Mouse (Mus musculus) forebrain, embryonic 14.5 days (tissue): Measurements from ENCODE around the gene Taf1. TPM values are rescaled to one million over a fixed set of nuclear protein-coding genes. Genes with fewer than 3 reads are reported as not detected.
A peak's percentile ranks its signal among the peaks of the same experiment; 100 is the strongest.

ENCODE experiments used
- ATAC-seq: fragments of 200-750 bp; cut with Nextera tagmentation; 2 replicates; pipeline ENCODE4 v1.8.0; 2017; ENCODE audit warnings: mild to moderate bottlenecking, moderate library complexity
- DNase-seq: peaks from one replicate; pipeline ENCODE4 v3.0.0-alpha.2; 2015; ENCODE audit warnings: low spot score
- H3K27ac ChIP-seq: fragments of 300-500 bp; sonication (generic); 2 replicates; pipeline ENCODE4 v1.5.1; 2014; ENCODE audit warnings: low read depth, mild to moderate bottlenecking, control low read depth, low read length, moderate library complexity
- H3K27me3 ChIP-seq: fragments of 300-500 bp; sonication (generic); replicated peaks from 2 replicates; pipeline ENCODE4 v1.6.1; 2014; ENCODE audit warnings: low read length, control low read depth, mixed read lengths; ENCODE audit not compliant: control insufficient read depth, insufficient read depth
- H3K36me3 ChIP-seq: fragments of 300-500 bp; sonication (generic); 2 replicates; pipeline ENCODE4 v1.6.1; 2014; ENCODE audit warnings: low read length, control low read depth; ENCODE audit not compliant: control insufficient read depth, insufficient read depth
- H3K4me1 ChIP-seq: fragments of 300-500 bp; sonication (generic); 2 replicates; pipeline ENCODE4 v1.6.1; 2014; ENCODE audit warnings: antibody characterized with exemption, low read length, control low read depth; ENCODE audit not compliant: control insufficient read depth, insufficient read depth
- H3K4me2 ChIP-seq: fragments of 300-500 bp; sonication (generic); 2 replicates; pipeline ENCODE4 v1.6.1; 2014; ENCODE audit warnings: mild to moderate bottlenecking, control low read depth, low read length
- H3K4me3 ChIP-seq: fragments of 300-500 bp; sonication (generic); 2 replicates; pipeline ENCODE4 v1.5.1; 2014; ENCODE audit warnings: low read depth, low read length, control low read depth
- H3K9ac ChIP-seq: fragments of 300-500 bp; sonication (generic); 2 replicates; pipeline ENCODE4 v1.6.1; 2014; ENCODE audit warnings: mild to moderate bottlenecking, low read length, control low read depth, moderate library complexity
- H3K9me3 ChIP-seq: fragments of 300-500 bp; sonication (generic); replicated peaks from 2 replicates; pipeline ENCODE4 v1.6.1; 2016; ENCODE audit warnings: low read length, control low read depth, mixed read lengths; ENCODE audit not compliant: control insufficient read depth
- WGBS: fragments of 180-500 bp; shearing (Covaris S2); extraction: QIAGEN DNeasy Blood & Tissue Kit; methylation state at CpG from one replicate; pipeline ENCODE4 v1.1.7; 2014; 5-methylcytosine and 5-hydroxymethylcytosine counted together
- polyA plus RNA-seq: library from polyadenylated mRNA; unstranded; fragments of >200 nt; fragmentation: Nextera tagmentation; extraction: Ambion mirVana; gene quantifications from 2 replicates; pipeline ENCODE4 v1.2.1, GENCODE M21; 2014

Gene Taf1
- polyA plus RNA-seq, 1 experiment from 2014 or later: 13.7 TPM

- Histone ChIP-seq H3K36me3 (0 out of 2 replicates have a peak, but pooled peaks cover 4% of the 10 kb centered on the region), H3K27me3 (0 out of 2 replicates have a peak, but pooled peaks cover 2% of the 10 kb centered on the region), H3K4me1 (no peaks in the 10 kb centered on the region), H3K9ac (peak overlapping the region; percentile 85), H3K9me3 (no peaks in the 10 kb centered on the region), H3K27ac (peak overlapping the region; percentile 84; the same call in 1 of the 2 replicates), H3K4me2 (peak overlapping the region; percentile 63), H3K4me3 (peak overlapping the region; percentile 61)
- 30% methylated on average over 6 of the region's 6 CpGs for WGBS
- no peak for DNase-seq
- peak; percentile 30; the same call in 1 of the 2 replicates for ATAC-seq
These were observed 108.6 kb downstream of the Taf1 start for GRCm38 (mm10) chrX:101641161-101641530.

- H3K4me2 ChIP-seq: peak overlapping the region; percentile 63
- peak overlapping the region; percentile 85 for H3K9ac ChIP-seq
- no peak overlapping the region for H3K27ac ChIP-seq
- H3K9me3 ChIP-seq: no peaks in the 10 kb centered on the region
- 0 out of 2 replicates have a peak, but pooled peaks cover 2% of the 10 kb centered on the region for H3K27me3 ChIP-seq
- DNase-seq: no peak
- WGBS: 26% methylated on average over 5 of the region's 5 CpGs
- H3K36me3 ChIP-seq: 0 out of 2 replicates have a peak, but pooled peaks cover 4% of the 10 kb centered on the region
- ATAC-seq: no peak
- H3K4me1 ChIP-seq: no peaks in the 10 kb centered on the region
- H3K4me3 ChIP-seq: peak overlapping the region; percentile 61
These were observed 109.6 kb downstream of the Taf1 start for GRCm38 (mm10) chrX:101642091-101642490.

- Histone ChIP-seq H3K36me3 (0 out of 2 replicates have a peak, but pooled peaks cover 4% of the 10 kb centered on the region), H3K4me1 (no peaks in the 10 kb centered on the region), H3K27me3 (0 out of 2 replicates have a peak, but pooled peaks cover 2% of the 10 kb centered on the region), H3K4me3 (no peak overlapping the region), H3K4me2 (no peak overlapping the region), H3K9ac (no peak overlapping the region), H3K9me3 (no peaks in the 10 kb centered on the region), H3K27ac (no peak overlapping the region)
- DNase-seq: no peak
- 73% methylated on average over 2 of the region's 2 CpGs for WGBS
- ATAC-seq: no peak
These were observed 112.8 kb downstream of the Taf1 start for GRCm38 (mm10) chrX:101645286-101645685.

- 89% methylated on average over 5 of the region's 5 CpGs for WGBS
- no peaks in the 10 kb centered on the region for H3K4me1 ChIP-seq
- no peak overlapping the region for H3K27ac ChIP-seq
- no peak overlapping the region for H3K4me2 ChIP-seq
- H3K27me3 ChIP-seq: no peaks in the 10 kb centered on the region
- DNase-seq: no peak
- no peak for ATAC-seq
- no peaks in the 10 kb centered on the region for H3K9me3 ChIP-seq
- H3K4me3 ChIP-seq: no peak overlapping the region
- 0 out of 2 replicates have a peak, but pooled peaks cover 4% of the 10 kb centered on the region for H3K36me3 ChIP-seq
- H3K9ac ChIP-seq: no peak overlapping the region
These were observed 114.1 kb downstream of the Taf1 start for GRCm38 (mm10) chrX:101646621-101647020.

Other genes with a start within 250 kb of the Taf1 start
- gene Nlgn3, start 233.6 kb upstream of the Taf1 start, polyA plus RNA-seq: 55.3 and 75.0 TPM in 2 replicates
- gene Gjb1, start 156.4 kb upstream of the Taf1 start, polyA plus RNA-seq: 0.25 and 0.37 TPM in 2 replicates
- 44.4 and 53.4 TPM in 2 replicates for gene Zmym3, start 111.9 kb upstream of the Taf1 start, polyA plus RNA-seq
- 433 and 489 TPM in 2 replicates for gene Nono, start 103.4 kb upstream of the Taf1 start, polyA plus RNA-seq
- 0.88 and 1.1 TPM in 2 replicates for gene Itgb1bp2, start 83.6 kb upstream of the Taf1 start, polyA plus RNA-seq
- 204 and 254 TPM in 2 replicates for gene Ogt, start 107.3 kb downstream of the Taf1 start, polyA plus RNA-seq
- 0.17 TPM in 1 of 2 replicates, not detected in the other for gene Cxcr3, start 201.5 kb downstream of the Taf1 start, polyA plus RNA-seq